Mouse (Mus musculus): ENCODE data around the gene Il5.
A peak's percentile ranks its signal among the peaks of the same experiment; 100 is the strongest.

The Il5 gene

DNA sequence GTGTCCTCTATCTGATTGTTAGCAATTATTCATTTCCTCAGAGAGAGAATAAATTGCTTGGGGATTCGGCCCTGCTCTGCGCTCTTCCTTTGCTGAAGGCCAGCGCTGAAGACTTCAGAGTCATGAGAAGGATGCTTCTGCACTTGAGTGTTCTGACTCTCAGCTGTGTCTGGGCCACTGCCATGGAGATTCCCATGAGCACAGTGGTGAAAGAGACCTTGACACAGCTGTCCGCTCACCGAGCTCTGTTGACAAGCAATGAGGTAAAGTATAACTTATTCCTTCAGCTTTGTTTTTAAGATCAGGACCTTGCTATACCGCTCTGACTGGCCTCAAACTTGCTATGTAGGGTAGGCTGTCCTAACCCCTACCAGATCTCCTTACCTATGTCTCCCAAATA lies at the start of gene Il5:
Il5 (plus strand) TSS at position 80 of the 400 bp plus-strand sequence.
- DNase-seq (ENCODE audit: low read depth), result no peak

- DNase-seq (ENCODE audit: low read depth), result no peak
Measured at GRCm38 (mm10) chr11:53671414-53671813, 49.2 kb upstream of the Il5 start.

DNA sequence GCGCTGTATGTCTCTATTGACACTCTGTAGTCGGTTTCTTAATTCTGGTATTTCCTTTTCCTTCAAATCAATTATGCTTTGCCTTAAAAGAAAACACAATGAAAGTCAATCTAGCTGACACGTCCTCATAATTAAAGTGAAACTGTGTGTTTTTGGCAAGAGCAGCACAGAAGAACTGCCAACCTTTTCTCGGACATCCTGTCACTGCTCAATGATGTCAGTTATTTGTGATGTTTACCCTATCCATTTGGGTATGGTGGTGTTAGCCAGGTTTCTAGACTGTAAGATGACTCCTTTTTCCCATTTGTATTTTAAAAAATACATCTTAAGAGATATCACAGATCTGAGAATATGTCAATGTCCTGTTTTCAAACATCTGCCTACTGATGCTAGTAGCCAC lies 40.5 kb upstream of the Il5 start:
- DNase-seq (ENCODE audit: low read depth), result no peak

DNA sequence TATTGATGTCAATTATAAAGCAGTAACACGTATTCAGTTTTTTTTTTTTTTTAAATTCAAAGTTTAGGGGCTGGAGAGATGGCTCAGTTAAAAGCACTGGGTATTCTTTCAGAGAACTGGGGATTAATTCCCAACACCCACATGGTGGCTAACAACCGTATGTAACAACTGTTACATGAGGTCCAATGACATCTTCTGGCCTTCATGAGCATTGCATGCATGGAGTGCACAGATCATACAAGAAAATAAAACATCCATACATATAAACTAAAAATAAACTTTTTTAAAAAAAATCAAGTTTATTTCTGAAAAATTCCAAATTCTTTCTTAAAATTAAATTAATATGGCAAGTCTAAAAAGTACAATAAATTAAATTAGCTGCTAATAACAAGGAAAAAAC lies 38.9 kb upstream of the Il5 start:
- DNase-seq (ENCODE audit: low read depth), result no peak

DNA sequence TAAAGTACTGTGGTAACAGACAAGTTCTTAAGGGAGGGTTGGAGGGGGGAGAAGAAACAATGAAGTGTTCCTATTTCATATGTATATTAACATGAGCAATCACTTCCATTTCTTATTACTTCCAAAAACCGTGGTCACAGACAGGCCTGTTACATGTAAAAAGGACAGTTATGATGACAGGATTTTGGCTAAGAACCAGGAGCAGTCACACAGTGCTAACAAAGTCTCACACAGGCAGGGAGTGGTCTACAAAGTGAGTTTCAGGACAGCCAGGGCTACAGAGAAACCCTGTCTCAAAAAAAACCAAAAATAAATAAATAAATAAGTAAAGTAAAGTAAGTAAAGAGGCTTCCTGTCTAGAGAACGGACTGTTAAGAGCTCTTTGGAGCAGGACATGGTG lies 38.4 kb upstream of the Il5 start:
- no peak for DNase-seq (ENCODE audit: low read depth)

DNA sequence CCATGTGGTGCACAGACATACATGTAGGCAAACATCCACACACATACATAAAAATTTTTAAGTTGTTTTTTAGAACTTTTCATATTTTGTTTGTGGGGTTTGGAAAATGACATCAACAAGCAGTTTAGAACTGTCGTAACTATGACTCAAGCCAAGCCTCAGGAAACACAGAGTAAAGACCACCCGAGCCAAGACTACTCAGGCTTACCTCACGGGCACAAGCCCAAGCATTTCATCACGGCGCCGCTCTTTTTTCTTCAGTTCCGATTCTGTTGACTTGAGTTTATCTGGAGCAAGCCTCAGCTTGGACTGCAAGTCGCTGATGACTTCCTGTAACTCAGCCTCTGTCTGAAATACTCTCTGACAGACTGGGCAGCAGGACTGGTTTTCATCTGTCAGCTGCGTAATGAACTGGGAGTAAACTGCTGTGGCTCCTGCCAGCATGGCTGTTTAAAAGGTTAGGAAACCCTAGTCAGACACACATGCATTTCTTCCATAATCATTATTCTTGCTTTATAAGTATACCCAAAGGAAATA lies 37.5 kb upstream of the Il5 start:
- peak; percentile 25 for DNase-seq (ENCODE audit: low read depth)

GRCm38 (mm10) chr11:53691979-53692378 lies 28.6 kb upstream of the Il5 start:
- no peak for DNase-seq (ENCODE audit: low read depth)

GRCm38 (mm10) chr11:53698521-53698920 lies 22.1 kb upstream of the Il5 start:
- no peak for DNase-seq (ENCODE audit: low read depth)

DNA sequence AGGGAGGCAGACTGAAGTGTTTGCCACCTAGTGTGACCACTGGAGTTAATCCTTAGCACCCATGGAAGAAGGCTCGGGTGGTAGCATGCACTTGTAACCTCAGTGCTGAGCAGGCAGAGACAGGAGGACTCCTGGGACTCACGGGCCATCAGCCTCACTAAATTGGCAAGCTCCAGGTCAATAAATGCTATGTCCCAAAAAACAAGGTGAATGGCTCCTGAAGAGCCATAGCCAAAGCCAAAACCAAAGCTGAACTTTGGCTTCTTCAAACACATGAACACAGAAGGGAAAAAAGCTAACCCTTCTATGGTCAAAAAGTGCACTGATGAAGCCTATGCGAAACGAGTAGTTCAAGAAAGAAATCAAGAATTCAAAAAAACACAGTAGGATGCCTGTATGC lies 21.2 kb upstream of the Il5 start:
- no peak for DNase-seq (ENCODE audit: low read depth)

- DNase-seq (ENCODE audit: low read depth), result peak; percentile 2
Measured at GRCm38 (mm10) chr11:53706236-53706933, 14.2 kb upstream of the Il5 start.

GRCm38 (mm10) chr11:53706934-53707717 lies 13.5 kb upstream of the Il5 start, which contains the start of gene Rad50:
Rad50 (minus strand) TSS chr11:53707319.
- DNase-seq (ENCODE audit: low read depth), result peak; percentile 66

DNA sequence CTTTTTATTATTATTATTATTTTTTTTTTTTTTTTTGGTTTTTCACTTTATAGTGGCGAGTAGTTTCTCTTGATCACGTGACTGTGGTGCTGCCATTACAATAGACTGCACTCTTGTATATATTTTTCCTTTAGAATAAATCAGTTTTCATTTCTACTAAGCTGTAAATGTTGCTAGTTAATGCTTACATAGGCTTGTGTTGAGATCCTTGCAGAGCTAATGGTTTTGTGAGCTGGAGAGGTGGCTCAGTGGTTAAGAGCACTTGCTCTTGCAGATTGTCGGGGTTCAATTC lies 12.9 kb upstream of the Il5 start:
- no peak for DNase-seq (ENCODE audit: low read depth)

GRCm38 (mm10) chr11:53719701-53720100 lies 893 bp upstream of the Il5 start:
- no peak for DNase-seq (ENCODE audit: low read depth)

DNA sequence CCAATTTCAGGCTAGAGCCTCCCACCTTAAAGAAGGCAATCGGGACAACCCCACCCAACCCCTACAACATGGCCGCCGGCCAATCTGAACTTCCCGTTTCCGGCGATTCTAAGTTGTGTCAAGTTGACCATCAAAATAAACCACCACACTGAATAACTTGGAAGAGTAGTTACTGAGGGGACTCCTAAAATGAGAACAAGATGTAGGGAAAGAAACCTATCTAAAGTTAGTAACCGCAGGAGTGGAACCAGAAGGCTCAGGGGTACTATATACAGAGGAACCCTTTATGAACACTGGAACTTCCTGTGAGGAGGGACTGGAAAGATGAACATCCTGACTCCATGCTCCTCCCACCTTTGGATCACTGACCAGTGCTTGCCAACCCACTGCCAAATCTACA lies 10.9 kb downstream of the Il5 start:
- no peak for DNase-seq (ENCODE audit: low read depth)

DNA sequence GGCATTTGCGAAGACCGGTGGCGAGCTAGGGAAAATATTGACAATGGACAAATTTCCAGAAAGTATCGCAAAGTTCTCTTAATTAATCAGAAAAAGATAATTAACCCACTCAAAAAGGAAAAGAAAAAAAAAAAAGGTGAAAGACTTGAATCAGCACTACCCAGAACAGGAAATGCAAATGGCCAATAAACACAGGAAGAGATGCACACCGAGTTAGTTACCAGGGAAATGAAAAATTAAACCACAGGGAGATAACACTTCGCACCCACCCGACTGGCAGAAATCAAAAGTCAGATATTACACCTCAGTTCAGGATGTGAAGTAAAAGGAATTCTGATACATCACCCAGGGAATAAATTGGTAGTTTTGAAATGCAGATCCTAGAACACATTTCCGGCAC lies 11.7 kb downstream of the Il5 start:
- DNase-seq (ENCODE audit: low read depth), result no peak

GRCm38 (mm10) chr11:53733824-53734223 lies 13.2 kb downstream of the Il5 start:
- no peak for DNase-seq (ENCODE audit: low read depth)

GRCm38 (mm10) chr11:53734431-53734830 lies 13.8 kb downstream of the Il5 start:
- no peak for DNase-seq (ENCODE audit: low read depth)

GRCm38 (mm10) chr11:53734970-53735681 lies 14.5 kb downstream of the Il5 start:
- no peak for DNase-seq (ENCODE audit: low read depth)

GRCm38 (mm10) chr11:53735682-53736245 lies 15.2 kb downstream of the Il5 start:
- DNase-seq (ENCODE audit: low read depth), result no peak

DNA sequence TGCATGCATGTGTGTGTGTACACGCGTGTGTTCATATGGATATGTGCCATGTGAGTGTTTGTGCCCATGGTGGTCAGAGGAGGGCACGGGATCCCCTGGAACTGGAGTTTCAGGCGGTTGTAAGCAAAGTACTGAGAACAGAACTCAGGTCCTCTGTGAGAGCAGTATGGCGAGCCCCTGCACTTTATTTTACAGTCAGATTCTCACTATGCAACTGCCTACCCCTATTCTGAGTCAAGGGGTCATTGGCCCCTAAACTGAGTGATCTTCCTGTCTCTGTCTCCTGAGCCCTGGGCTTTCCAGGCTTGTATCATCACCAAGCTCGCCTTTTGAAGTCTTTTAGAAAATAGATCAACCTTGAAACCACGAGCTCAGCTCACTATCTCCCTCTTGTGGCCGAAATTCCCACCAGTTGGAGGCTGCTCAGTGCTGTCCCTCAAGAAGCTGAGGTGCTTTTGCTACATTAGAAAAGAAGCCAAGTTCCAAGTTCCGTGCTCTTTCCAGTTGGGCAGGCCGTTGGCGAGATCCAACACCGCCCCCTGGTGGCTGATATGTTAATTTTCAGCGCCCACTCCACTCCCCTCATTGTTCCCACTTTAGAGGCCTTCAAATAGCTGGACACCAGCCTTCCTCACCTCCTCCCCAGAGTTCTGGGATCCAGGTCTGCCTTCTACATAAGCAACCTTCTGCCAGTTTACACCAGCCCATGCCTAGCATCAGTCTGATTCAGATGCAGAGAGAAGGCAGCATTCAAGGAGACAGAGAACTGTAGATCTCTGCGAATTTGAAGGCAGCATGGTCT lies 16.4 kb downstream of the Il5 start:
- peak; percentile 68 for DNase-seq (ENCODE audit: low read depth)

DNA sequence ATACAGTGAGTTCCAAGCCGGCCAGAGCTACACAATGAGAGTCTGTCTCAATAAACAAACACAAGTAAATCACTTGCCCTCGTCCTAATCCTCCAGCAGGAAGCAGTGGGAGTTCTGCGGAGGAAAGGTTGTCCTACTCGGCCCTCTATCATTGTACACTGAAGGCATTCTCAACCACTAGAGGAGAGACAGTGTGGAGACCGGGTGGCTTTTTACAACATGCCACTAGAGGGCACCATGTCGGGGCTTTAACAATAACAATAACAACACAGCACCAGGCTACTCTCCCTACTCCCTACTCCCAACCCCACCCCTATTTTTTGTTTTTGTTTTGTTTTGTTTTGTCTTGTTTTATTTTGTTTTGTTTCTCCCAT lies 17.0 kb downstream of the Il5 start:
- no peak for DNase-seq (ENCODE audit: low read depth)

- no peak for DNase-seq (ENCODE audit: low read depth)
Measured at GRCm38 (mm10) chr11:53742353-53742752, 21.8 kb downstream of the Il5 start.
